Mouse (Mus musculus) forebrain, embryonic 16.5 days (tissue): ENCODE results near the gene Cdc73. TPM values are rescaled to one million over a fixed set of nuclear protein-coding genes. Genes with fewer than 3 reads are reported as not detected.
A peak's percentile ranks its signal among the peaks of the same experiment; 100 is the strongest.
"Not testable (repeated sequence)": the region's sequence is repeated elsewhere in the genome, so short reads cannot be mapped to it uniquely, and the experiment has no call there.

Source experiments
- ATAC-seq: fragments of 200-750 bp; cut with Nextera tagmentation; 2 replicates; pipeline ENCODE4 v1.8.0; 2017; ENCODE audit warnings: mild to moderate bottlenecking, moderate library complexity
- H3K27ac ChIP-seq: fragments of 300-500 bp; sonication (generic); 2 replicates; pipeline ENCODE4 v1.5.1; 2014; ENCODE audit warnings: low read length, control low read depth
- H3K27me3 ChIP-seq: fragments of 300-500 bp; sonication (generic); replicated peaks from 2 replicates; pipeline ENCODE4 v1.6.1; 2014; ENCODE audit warnings: low read length; ENCODE audit not compliant: control insufficient read depth, insufficient read depth
- H3K36me3 ChIP-seq: fragments of 300-500 bp; sonication (generic); 2 replicates; pipeline ENCODE4 v1.6.1; 2014; ENCODE audit not compliant: control insufficient read depth, insufficient read depth
- H3K4me1 ChIP-seq: fragments of 300-500 bp; sonication (generic); replicated peaks from 2 replicates; pipeline ENCODE4 v1.6.1; 2014; ENCODE audit warnings: low read length; ENCODE audit not compliant: control insufficient read depth, insufficient read depth
- H3K4me2 ChIP-seq: fragments of 300-500 bp; sonication (generic); 2 replicates; pipeline ENCODE4 v1.6.1; 2014; ENCODE audit warnings: mild to moderate bottlenecking, low read length, control low read depth
- H3K4me3 ChIP-seq: fragments of 300-500 bp; sonication (generic); replicated peaks from 2 replicates; pipeline ENCODE4 v1.5.1; 2014; ENCODE audit warnings: mild to moderate bottlenecking, low read length, control low read depth
- H3K9ac ChIP-seq: fragments of 300-500 bp; sonication (generic); replicated peaks from 2 replicates; pipeline ENCODE4 v1.6.1; 2014; ENCODE audit warnings: low read depth, low read length, control low read depth
- H3K9me3 ChIP-seq: fragments of 300-500 bp; sonication (generic); 2 replicates; pipeline ENCODE4 v1.6.1; 2016; ENCODE audit warnings: low read length; ENCODE audit not compliant: control insufficient read depth
- WGBS: fragments of 180-500 bp; shearing (Covaris S2); extraction: QIAGEN DNeasy Blood & Tissue Kit; methylation state at CpG from one replicate; pipeline ENCODE4 v1.1.7; 2014; 5-methylcytosine and 5-hydroxymethylcytosine counted together
- polyA plus RNA-seq: library from polyadenylated mRNA; unstranded; fragments of >200 nt; fragmentation: Nextera tagmentation; extraction: Ambion mirVana; gene quantifications from 2 replicates; pipeline ENCODE4 v1.2.1, GENCODE M21; 2015

Gene Cdc73
- polyA plus RNA-seq, 1 experiment from 2014 or later = 25.4 TPM

GRCm38 (mm10) chr1:143701736-143702135, 957 bp downstream of the Cdc73 start:
- Histone ChIP-seq H3K27me3 (no peaks in the 10 kb centered on the region), H3K4me3 (peak overlapping the region; percentile 72), H3K4me1 (peaks cover 23% of the 10 kb centered on the region), H3K9ac (peak overlapping the region; percentile 93), H3K9me3 (no peaks in the 10 kb centered on the region), H3K4me2 (peak overlapping the region; percentile 81), H3K36me3 (peaks cover 2% of the 10 kb centered on the region; the same call in 1 of the 2 replicates), H3K27ac (no peak overlapping the region)
- no peak for ATAC-seq
- under 1% methylated on average over 13 of the region's 13 CpGs for WGBS

DNA sequence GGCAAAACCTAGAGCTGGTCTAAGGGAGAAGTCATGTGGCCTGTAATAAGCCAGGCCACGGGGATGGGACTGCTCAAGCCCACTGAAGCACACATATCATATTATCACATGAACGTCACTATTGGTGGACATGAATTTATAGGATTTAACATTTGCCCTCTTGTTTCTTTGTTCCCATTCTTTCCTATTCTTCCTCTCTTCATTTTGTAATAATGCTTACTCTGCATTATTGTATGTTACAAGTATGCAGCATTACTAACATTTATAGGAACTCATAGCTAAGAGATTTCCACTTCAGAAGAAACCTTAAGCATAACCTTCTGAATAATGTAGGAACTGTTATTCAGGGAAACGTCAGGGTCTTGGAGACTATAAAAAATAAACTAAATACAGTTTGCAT, 17.8 kb downstream of the Cdc73 start:
- Histone ChIP-seq H3K4me2 (no peak overlapping the region), H3K4me3 (no peak overlapping the region), H3K27me3 (no peaks in the 10 kb centered on the region), H3K27ac (no peak overlapping the region), H3K36me3 (peaks cover 11% of the 10 kb centered on the region), H3K9me3 (no peaks in the 10 kb centered on the region), H3K9ac (no peak overlapping the region), H3K4me1 (no peaks in the 10 kb centered on the region)
- WGBS = 91% methylated on average over 3 of the region's 3 CpGs
- no peak for ATAC-seq

DNA sequence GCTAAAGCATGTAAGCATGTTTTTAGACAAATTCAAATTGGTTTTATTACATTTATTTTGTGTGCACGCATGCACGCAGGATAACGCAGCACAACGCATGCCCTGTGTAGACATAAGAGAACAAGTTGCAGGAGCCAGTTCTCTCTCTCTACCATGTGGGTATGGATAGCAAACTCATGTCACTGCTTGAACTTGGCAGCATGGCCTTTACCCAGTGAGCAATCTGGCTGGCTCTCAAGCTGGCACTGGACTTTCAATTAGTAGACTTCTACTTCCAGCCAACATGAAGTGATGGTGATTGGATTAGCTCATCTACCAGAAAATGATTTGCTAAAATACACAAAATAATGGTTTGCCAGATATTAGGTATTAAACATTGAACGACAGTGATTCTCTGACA, 21.6 kb downstream of the Cdc73 start:
- WGBS = 87% methylated on average over 5 of the region's 5 CpGs
- H3K27ac ChIP-seq = no peak overlapping the region
- no peak; the same call in 1 of the 2 replicates for ATAC-seq
- H3K4me2 ChIP-seq = no peak overlapping the region
- peaks cover 11% of the 10 kb centered on the region for H3K36me3 ChIP-seq
- no peaks in the 10 kb centered on the region for H3K9me3 ChIP-seq
- no peak overlapping the region for H3K4me3 ChIP-seq
- no peaks in the 10 kb centered on the region for H3K4me1 ChIP-seq
- no peak overlapping the region for H3K9ac ChIP-seq
- no peaks in the 10 kb centered on the region for H3K27me3 ChIP-seq

DNA sequence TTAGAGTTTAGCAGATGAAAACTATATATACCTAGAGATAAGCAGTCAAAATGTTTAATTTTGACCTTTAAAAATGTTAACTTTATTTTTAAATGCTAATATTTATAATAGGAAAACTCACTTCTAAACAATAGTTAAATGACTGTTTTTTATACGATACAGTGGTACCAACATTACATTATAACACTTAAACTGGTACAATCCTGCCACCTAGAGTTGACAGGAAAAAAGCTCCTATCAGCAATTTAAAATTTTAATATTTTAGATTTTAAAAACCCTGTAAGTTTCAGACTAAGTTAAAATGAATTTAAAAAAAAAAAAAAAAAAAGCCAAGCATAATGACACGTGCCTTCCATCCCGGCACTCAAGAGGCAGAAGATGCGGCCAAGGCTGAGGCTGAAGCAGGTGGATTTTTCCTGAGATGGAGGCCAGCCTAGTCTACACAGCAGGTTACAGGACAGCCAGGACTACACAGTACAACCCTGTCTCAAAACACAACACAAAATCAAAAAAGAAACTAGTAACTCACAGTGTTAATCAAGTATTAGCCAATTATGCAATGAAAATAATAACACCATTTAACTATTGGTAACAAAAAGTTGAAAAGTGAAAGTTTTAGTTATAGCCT, 26.8 kb downstream of the Cdc73 start:
- H3K4me2 ChIP-seq = no peak overlapping the region
- WGBS = 83% methylated on average over 4 of the region's 4 CpGs
- peak; percentile 47; the same call in 1 of the 2 replicates for ATAC-seq
- H3K36me3 ChIP-seq = peaks cover 8% of the 10 kb centered on the region
- no peaks in the 10 kb centered on the region for H3K27me3 ChIP-seq
- no peaks in the 10 kb centered on the region for H3K9me3 ChIP-seq
- H3K4me3 ChIP-seq = no peak overlapping the region
- H3K27ac ChIP-seq = no peak overlapping the region
- no peak overlapping the region for H3K9ac ChIP-seq
- H3K4me1 ChIP-seq = peaks cover 2% of the 10 kb centered on the region; the same call in 1 of the 2 replicates

DNA sequence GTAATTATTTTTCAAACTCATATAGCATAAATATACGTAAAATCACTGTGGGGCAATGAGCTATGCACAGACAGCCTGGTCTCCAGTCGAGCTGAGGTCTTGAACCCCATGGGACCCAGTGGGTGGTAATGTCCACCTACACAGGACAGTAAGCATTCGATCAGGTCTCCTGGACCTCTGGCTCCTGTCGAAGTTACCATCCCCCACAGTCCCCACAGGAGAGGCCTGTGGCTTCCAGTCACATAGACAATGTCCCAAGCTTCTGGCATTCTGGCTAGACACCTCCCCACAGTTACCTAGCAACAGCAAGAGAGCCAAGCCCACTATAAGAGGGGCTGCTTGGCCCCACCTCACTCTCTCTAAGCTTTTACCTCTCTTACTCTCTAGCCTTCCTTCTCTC, 37.9 kb downstream of the Cdc73 start:
- WGBS = 93% methylated on average over 4 of the region's 4 CpGs
- H3K4me2 ChIP-seq, H3K9ac ChIP-seq, H3K36me3 ChIP-seq, H3K27me3 ChIP-seq, H3K4me1 ChIP-seq, H3K27ac ChIP-seq, H3K9me3 ChIP-seq, ATAC-seq, H3K4me3 ChIP-seq: not testable (repeated sequence)

DNA sequence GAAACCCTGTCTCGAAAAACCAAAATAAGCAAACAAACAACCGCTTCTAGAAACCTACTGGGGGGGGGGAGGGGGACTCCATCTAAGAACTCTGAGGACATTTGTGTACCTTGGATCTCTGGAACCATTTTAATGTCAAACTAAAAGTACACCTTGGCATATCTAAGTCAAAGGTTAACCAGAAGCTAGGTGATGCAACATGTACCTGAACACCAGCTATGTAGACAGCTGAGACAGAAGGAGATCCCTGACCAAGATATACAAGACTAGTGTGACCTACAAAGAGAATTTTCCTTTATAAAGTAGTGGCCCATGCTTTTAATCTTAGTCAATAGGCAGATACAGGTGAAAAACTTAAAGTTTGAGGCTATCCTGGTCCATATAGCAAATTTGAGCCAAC, 39.5 kb downstream of the Cdc73 start:
- Histone ChIP-seq H3K27me3 (no peaks in the 10 kb centered on the region), H3K36me3 (peaks cover 3% of the 10 kb centered on the region), H3K9ac (no peak overlapping the region), H3K4me1 (no peaks in the 10 kb centered on the region), H3K4me2 (no peak overlapping the region), H3K27ac (no peak overlapping the region), H3K4me3 (no peak overlapping the region), H3K9me3 (no peaks in the 10 kb centered on the region)
- WGBS = 93% methylated on average over 2 of the region's 2 CpGs
- ATAC-seq = no peak

- H3K4me1 ChIP-seq = no peaks in the 10 kb centered on the region
- no peak for ATAC-seq
- H3K36me3 ChIP-seq = peaks cover 9% of the 10 kb centered on the region
- H3K27me3 ChIP-seq = no peaks in the 10 kb centered on the region
- no peak overlapping the region for H3K9ac ChIP-seq
- no peak overlapping the region for H3K4me2 ChIP-seq
- no peaks in the 10 kb centered on the region for H3K9me3 ChIP-seq
- no peak overlapping the region for H3K27ac ChIP-seq
- WGBS = 94% methylated on average over 3 of the region's 3 CpGs
- H3K4me3 ChIP-seq = no peak overlapping the region
These were observed 49.0 kb downstream of the Cdc73 start for GRCm38 (mm10) chr1:143653646-143654045.

GRCm38 (mm10) chr1:143650317-143650716, 52.4 kb downstream of the Cdc73 start:
- WGBS = 100% methylated on average over 2 of the region's 2 CpGs
- Histone ChIP-seq H3K4me2 (no peak overlapping the region), H3K27me3 (no peaks in the 10 kb centered on the region), H3K27ac (no peak overlapping the region), H3K4me3 (no peak overlapping the region), H3K9me3 (no peaks in the 10 kb centered on the region), H3K4me1 (peaks cover 8% of the 10 kb centered on the region), H3K9ac (no peak overlapping the region), H3K36me3 (peaks cover 14% of the 10 kb centered on the region)
- no peak for ATAC-seq

GRCm38 (mm10) chr1:143646219-143646618, 56.5 kb downstream of the Cdc73 start:
- Histone ChIP-seq H3K4me3 (no peak overlapping the region), H3K4me2 (0 out of 2 replicates have a peak overlapping the region, but pooled peaks have one; percentile 17), H3K9me3 (no peaks in the 10 kb centered on the region), H3K4me1 (peaks cover 8% of the 10 kb centered on the region), H3K27me3 (no peaks in the 10 kb centered on the region), H3K9ac (no peak overlapping the region), H3K27ac (no peak overlapping the region), H3K36me3 (peaks cover 10% of the 10 kb centered on the region)
- 83% methylated on average over 4 of the region's 4 CpGs for WGBS
- ATAC-seq = no peak

DNA sequence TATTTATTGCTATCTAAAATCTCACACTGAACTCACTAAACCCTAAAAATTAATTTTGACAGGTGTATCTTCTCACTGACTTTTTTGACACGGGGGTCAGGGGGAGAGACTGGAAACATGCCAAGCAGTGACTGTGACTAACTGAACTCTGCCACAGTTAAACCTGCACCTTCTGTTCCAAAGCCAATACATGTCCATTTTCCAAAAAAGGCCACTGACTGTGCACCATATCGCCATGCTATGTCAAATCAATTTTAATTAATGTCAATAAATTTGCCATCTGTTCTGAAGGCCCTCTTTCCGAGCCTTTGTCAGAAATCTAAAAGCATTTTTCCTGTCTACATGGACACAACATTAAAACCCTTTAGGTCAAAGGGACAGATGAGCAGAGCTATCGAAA, 57.3 kb downstream of the Cdc73 start:
- H3K4me1 ChIP-seq = peaks cover 8% of the 10 kb centered on the region
- peaks cover 10% of the 10 kb centered on the region for H3K36me3 ChIP-seq
- no peak overlapping the region; the same call in 1 of the 2 replicates for H3K27ac ChIP-seq
- peak overlapping the region; percentile 47 for H3K4me2 ChIP-seq
- 61% methylated on average over 4 of the region's 4 CpGs for WGBS
- H3K9me3 ChIP-seq = no peaks in the 10 kb centered on the region
- peak overlapping the region; percentile 29 for H3K4me3 ChIP-seq
- no peaks in the 10 kb centered on the region for H3K27me3 ChIP-seq
- ATAC-seq = no peak
- 0 out of 2 replicates have a peak overlapping the region, but pooled peaks have one; percentile 6 for H3K9ac ChIP-seq
